Mouse (Mus musculus): Measurements from ENCODE around the gene Cd320. TPM values are rescaled to one million over a fixed set of nuclear protein-coding genes. Genes with fewer than 3 reads are reported as not detected.
"Not testable (repeated sequence)": the region's sequence is repeated elsewhere in the genome, so short reads cannot be mapped to it uniquely, and the experiment has no call there.

Gene Cd320
- polyA plus RNA-seq, 1 experiment: 32.9 TPM

DNA sequence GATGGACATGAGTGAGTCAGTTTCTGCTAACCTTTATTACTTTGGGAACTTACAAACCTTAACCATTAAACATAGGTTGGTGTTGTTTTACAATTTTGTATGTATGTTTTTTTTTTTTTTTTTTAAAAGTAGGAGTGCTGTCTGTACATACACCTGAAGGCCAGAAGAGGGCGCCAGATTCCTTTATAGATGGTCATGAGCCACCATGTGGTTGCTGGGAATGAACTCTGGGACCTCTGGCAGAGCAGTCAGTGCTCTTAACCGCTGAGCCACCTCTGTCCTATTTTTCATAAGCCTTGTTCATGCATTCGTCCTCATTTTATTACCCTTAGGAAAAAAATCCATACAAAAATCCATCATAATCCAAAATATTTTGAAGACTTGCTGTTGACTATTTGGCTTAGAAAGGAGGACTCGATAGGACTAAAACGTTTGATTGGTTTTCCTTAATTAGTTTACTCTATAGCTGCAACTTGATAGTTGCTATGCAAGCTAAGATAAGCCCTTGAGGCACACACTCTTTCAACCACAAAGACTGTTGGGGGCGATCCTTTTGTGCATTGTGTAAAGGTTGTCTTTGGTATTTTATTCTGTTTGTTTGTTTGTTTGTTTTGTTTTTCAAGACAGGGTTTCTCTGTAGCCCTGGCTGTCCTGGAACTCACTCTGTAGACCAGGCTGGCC is 54.4 kb downstream of the Cd320 start:
- Histone ChIP-seq H3K4me3 (ENCODE audit: control insufficient read depth, insufficient read depth, low read length) (no peak overlapping the region), H3K27ac (ENCODE audit: control insufficient read depth, insufficient read depth, low read length) (no peak overlapping the region), H3K27me3 (ENCODE audit: control insufficient read depth, insufficient read depth, low read length) (no peaks in the 10 kb centered on the region), H3K36me3 (ENCODE audit: control insufficient read depth, insufficient read depth, low read length) (no peaks in the 10 kb centered on the region), H3K4me1 (replicated peaks; ENCODE audit: control insufficient read depth, insufficient read depth, low read length) (no peaks in the 10 kb centered on the region)
- DNase-seq: no peak
- TF ChIP-seq POLR2A (IDR thresholded peaks at IDR 0.05; ENCODE audit: control insufficient read depth, extremely low read depth, insufficient read depth, low read length, poor library complexity) (no peak), CTCF (IDR thresholded peaks at IDR 0.05; ENCODE audit: borderline replicate concordance, control insufficient read depth, extremely low read depth, insufficient read depth, low read length, poor library complexity) (no peak)
- 50% methylated on average over 6 of the region's 6 CpGs for whole genome bisulfite sequencing

DNA sequence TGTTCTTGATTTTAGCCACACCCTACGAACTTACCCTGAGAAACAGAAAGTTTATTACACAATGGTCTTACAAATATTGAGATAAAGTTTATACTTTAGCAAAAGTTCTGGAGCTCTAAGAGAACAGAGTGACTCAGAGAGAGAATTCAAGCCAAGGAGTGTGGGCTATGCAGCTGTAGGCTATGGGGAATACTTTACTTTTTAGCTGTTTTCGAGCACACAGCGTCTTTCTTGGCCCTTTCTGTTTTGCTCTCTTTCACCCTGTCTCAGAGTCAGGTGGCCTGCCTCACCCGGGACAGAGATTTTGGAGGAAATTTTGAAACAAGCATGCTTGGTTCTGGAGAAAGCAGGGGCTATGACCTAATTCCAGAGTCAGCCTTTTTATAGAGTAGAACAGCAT is 55.3 kb downstream of the Cd320 start:
- H3K4me3 ChIP-seq (ENCODE audit: control insufficient read depth, insufficient read depth, low read length); H3K36me3 ChIP-seq (ENCODE audit: control insufficient read depth, insufficient read depth, low read length); H3K4me1 ChIP-seq (replicated peaks; ENCODE audit: control insufficient read depth, insufficient read depth, low read length); DNase-seq; H3K27ac ChIP-seq (ENCODE audit: control insufficient read depth, insufficient read depth, low read length); H3K27me3 ChIP-seq (ENCODE audit: control insufficient read depth, insufficient read depth, low read length): not testable (repeated sequence)
- 95% methylated on average over 4 of the region's 4 CpGs for WGBS

Other genes with a start within 250 kb of the Cd320 start
- gene Zfp414, start 214.0 kb upstream of the Cd320 start, polyA plus RNA-seq (2012; rRNA removed): 145 and 152 TPM in 2 replicates
- gene Pram1, start 205.0 kb upstream of the Cd320 start, polyA plus RNA-seq (2012; rRNA removed): 0.53 and 1.5 TPM in 2 replicates
- gene Hnrnpm, start 156.2 kb upstream of the Cd320 start, polyA plus RNA-seq (2012; rRNA removed): 217 and 220 TPM in 2 replicates
- gene March2, start 124.4 kb upstream of the Cd320 start, polyA plus RNA-seq (2012; rRNA removed): 119 and 120 TPM in 2 replicates
- gene Rab11b, start 82.6 kb upstream of the Cd320 start, polyA plus RNA-seq (2012; rRNA removed): 464 and 542 TPM in 2 replicates
- gene Angptl4, start 61.3 kb upstream of the Cd320 start, polyA plus RNA-seq (2012; rRNA removed): 23.0 TPM in 2 replicates
- gene Kank3, start 32.6 kb upstream of the Cd320 start, polyA plus RNA-seq (2012; rRNA removed): 19.9 and 29.3 TPM in 2 replicates
- 678 and 707 TPM in 2 replicates for gene Rps28, start 18.5 kb upstream of the Cd320 start, polyA plus RNA-seq (2012; rRNA removed)
- gene Ndufa7, start 18.5 kb upstream of the Cd320 start, polyA plus RNA-seq (2012; rRNA removed): 305 and 382 TPM in 2 replicates
- 3.0 TPM in 1 of 2 replicates, not detected in the other for gene Gm7029, start 30.7 kb downstream of the Cd320 start, polyA plus RNA-seq (2012; rRNA removed)
- gene Kifc1, start 47.6 kb downstream of the Cd320 start, polyA plus RNA-seq (2012; rRNA removed): 57.3 and 70.8 TPM in 2 replicates
- gene Platr17, start 62.0 kb downstream of the Cd320 start, polyA plus RNA-seq (2012; rRNA removed): 0.69 and 1.0 TPM in 2 replicates
- gene Daxx, start 66.3 kb downstream of the Cd320 start, polyA plus RNA-seq (2012; rRNA removed): 116 and 129 TPM in 2 replicates
- gene Tapbp, start 72.8 kb downstream of the Cd320 start, polyA plus RNA-seq (2012; rRNA removed): 201 and 248 TPM in 2 replicates
- gene Zbtb22, start 72.8 kb downstream of the Cd320 start, polyA plus RNA-seq (2012; rRNA removed): 119 and 120 TPM in 2 replicates
- gene Rgl2, start 86.5 kb downstream of the Cd320 start, polyA plus RNA-seq (2012; rRNA removed): 528 and 541 TPM in 2 replicates
- 29.8 and 35.1 TPM in 2 replicates for gene Pfdn6, start 97.3 kb downstream of the Cd320 start, polyA plus RNA-seq (2012; rRNA removed)
- gene Wdr46, start 97.6 kb downstream of the Cd320 start, polyA plus RNA-seq (2012; rRNA removed): 35.4 and 38.1 TPM in 2 replicates
- gene B3galt4, start 108.4 kb downstream of the Cd320 start, polyA plus RNA-seq (2012; rRNA removed): 25.6 and 25.8 TPM in 2 replicates
- gene Vps52, start 112.7 kb downstream of the Cd320 start, polyA plus RNA-seq (2012; rRNA removed): 127 and 142 TPM in 2 replicates
- gene Rps18, start 112.9 kb downstream of the Cd320 start, polyA plus RNA-seq (2012; rRNA removed): 584 and 593 TPM in 2 replicates
- 3,482 and 5,138 TPM in 2 replicates for gene H2-K1, start 157.3 kb downstream of the Cd320 start, polyA plus RNA-seq (2012; rRNA removed)
- 38.4 and 40.7 TPM in 2 replicates for gene Ring1, start 181.6 kb downstream of the Cd320 start, polyA plus RNA-seq (2012; rRNA removed)
- 127 and 141 TPM in 2 replicates for gene H2-Ke6, start 185.0 kb downstream of the Cd320 start, polyA plus RNA-seq (2012; rRNA removed)
- gene Slc39a7, start 188.6 kb downstream of the Cd320 start, polyA plus RNA-seq (2012; rRNA removed): 187 and 195 TPM in 2 replicates
- 143 and 164 TPM in 2 replicates for gene Rxrb, start 188.7 kb downstream of the Cd320 start, polyA plus RNA-seq (2012; rRNA removed)
- gene Col11a2, start 196.3 kb downstream of the Cd320 start, polyA plus RNA-seq (2012; rRNA removed): 8.5 and 11.8 TPM in 2 replicates
- 122 and 154 TPM in 2 replicates for gene H2-Oa, start 249.2 kb downstream of the Cd320 start, polyA plus RNA-seq (2012; rRNA removed)

Measured in thymus, adult 2 months (tissue).